Mouse (Mus musculus): Measurements from ENCODE around the gene Naip6.
"Not testable (repeated sequence)": the region's sequence is repeated elsewhere in the genome, so short reads cannot be mapped to it uniquely, and the experiment has no call there.

Gene Naip6

GRCm38 (mm10) chr13:100317256-100317893 lies at the start of gene Naip6:
Gene Naip6 (minus strand): TSS chr13:100317674.
- not testable (repeated sequence) for DNase-seq (ENCODE audit: low read depth, low spot score)

- not testable (repeated sequence) for DNase-seq (ENCODE audit: low read depth, low spot score)
Observed at GRCm38 (mm10) chr13:100352315-100352714, 34.8 kb upstream of the Naip6 start.

GRCm38 (mm10) chr13:100349510-100350173 lies 32.2 kb upstream of the Naip6 start:
- DNase-seq (ENCODE audit: low read depth, low spot score) = not testable (repeated sequence)

- no peak for DNase-seq (ENCODE audit: low read depth, low spot score)
Observed at GRCm38 (mm10) chr13:100341822-100342221, 24.3 kb upstream of the Naip6 start.

- not testable (repeated sequence) for DNase-seq (ENCODE audit: low read depth, low spot score)
Observed at GRCm38 (mm10) chr13:100331728-100332127, 14.3 kb upstream of the Naip6 start.

GRCm38 (mm10) chr13:100328899-100329298 lies 11.4 kb upstream of the Naip6 start:
- not testable (repeated sequence) for DNase-seq (ENCODE audit: low read depth, low spot score)

- DNase-seq (ENCODE audit: low read depth, low spot score) = not testable (repeated sequence)
Observed at GRCm38 (mm10) chr13:100328029-100328428, 10.6 kb upstream of the Naip6 start.

- DNase-seq (ENCODE audit: low read depth, low spot score) = not testable (repeated sequence)
Observed at GRCm38 (mm10) chr13:100322266-100322837, 4.9 kb upstream of the Naip6 start.

- no peak for DNase-seq (ENCODE audit: low read depth, low spot score)
Observed at GRCm38 (mm10) chr13:100284611-100285010, 32.9 kb downstream of the Naip6 start.

- not testable (repeated sequence) for DNase-seq (ENCODE audit: low read depth, low spot score)
Observed at GRCm38 (mm10) chr13:100271474-100272132, 45.9 kb downstream of the Naip6 start.

- DNase-seq (ENCODE audit: low read depth, low spot score) = not testable (repeated sequence)
Observed at GRCm38 (mm10) chr13:100256996-100257395, 60.5 kb downstream of the Naip6 start.

GRCm38 (mm10) chr13:100255925-100256324 lies 61.5 kb downstream of the Naip6 start:
- DNase-seq (ENCODE audit: low read depth, low spot score) = not testable (repeated sequence)

- DNase-seq (ENCODE audit: low read depth, low spot score) = not testable (repeated sequence)
Observed at GRCm38 (mm10) chr13:100251897-100252296, 65.6 kb downstream of the Naip6 start.

- not testable (repeated sequence) for DNase-seq (ENCODE audit: low read depth, low spot score)
Observed at GRCm38 (mm10) chr13:100246896-100247519, 70.5 kb downstream of the Naip6 start.

GRCm38 (mm10) chr13:100246223-100246622 lies 71.3 kb downstream of the Naip6 start, which contains the start of gene Naip5:
Gene Naip5 (minus strand): TSS chr13:100246323.
- DNase-seq (ENCODE audit: low read depth, low spot score) = not testable (repeated sequence)

- no peak for DNase-seq (ENCODE audit: low read depth, low spot score)
Observed at GRCm38 (mm10) chr13:100243702-100244101, 73.8 kb downstream of the Naip6 start.

Data from embryo, embryonic 11.5 days (tissue).